Mouse (Mus musculus) left cerebral cortex, adult 11 months (tissue): ENCODE data around the gene Nceh1.

Experiments used
- DNase-seq: peaks from one replicate; pipeline ENCODE4 v3.0.0; 2022; ENCODE audit warnings: low spot score

Nceh1 gene

GRCm38 (mm10) chr3:27330706-27331105 lies 147.9 kb downstream of the Nceh1 start:
- no peak for DNase-seq
